Mouse (Mus musculus) forebrain, embryonic 14.5 days (tissue): ENCODE data around the gene Ppp2r3c. TPM values are rescaled to one million over a fixed set of nuclear protein-coding genes. Genes with fewer than 3 reads are reported as not detected.
"Not testable (repeated sequence)": the region's sequence is repeated elsewhere in the genome, so short reads cannot be mapped to it uniquely, and the experiment has no call there.

Experiments
- ATAC-seq: fragments of 200-750 bp; cut with Nextera tagmentation; 2 replicates; pipeline ENCODE4 v1.8.0; 2017; ENCODE audit warnings: mild to moderate bottlenecking, moderate library complexity
- DNase-seq: peaks from one replicate; pipeline ENCODE4 v3.0.0-alpha.2; 2015; ENCODE audit warnings: low spot score
- H3K27ac ChIP-seq: fragments of 300-500 bp; sonication (generic); 2 replicates; pipeline ENCODE4 v1.5.1; 2014; ENCODE audit warnings: low read depth, mild to moderate bottlenecking, control low read depth, low read length, moderate library complexity
- H3K27me3 ChIP-seq: fragments of 300-500 bp; sonication (generic); replicated peaks from 2 replicates; pipeline ENCODE4 v1.6.1; 2014; ENCODE audit warnings: low read length, control low read depth, mixed read lengths; ENCODE audit not compliant: control insufficient read depth, insufficient read depth
- H3K36me3 ChIP-seq: fragments of 300-500 bp; sonication (generic); 2 replicates; pipeline ENCODE4 v1.6.1; 2014; ENCODE audit warnings: low read length, control low read depth; ENCODE audit not compliant: control insufficient read depth, insufficient read depth
- H3K4me1 ChIP-seq: fragments of 300-500 bp; sonication (generic); 2 replicates; pipeline ENCODE4 v1.6.1; 2014; ENCODE audit warnings: antibody characterized with exemption, low read length, control low read depth; ENCODE audit not compliant: control insufficient read depth, insufficient read depth
- H3K4me2 ChIP-seq: fragments of 300-500 bp; sonication (generic); 2 replicates; pipeline ENCODE4 v1.6.1; 2014; ENCODE audit warnings: mild to moderate bottlenecking, control low read depth, low read length
- H3K4me3 ChIP-seq: fragments of 300-500 bp; sonication (generic); 2 replicates; pipeline ENCODE4 v1.5.1; 2014; ENCODE audit warnings: low read depth, low read length, control low read depth
- H3K9ac ChIP-seq: fragments of 300-500 bp; sonication (generic); 2 replicates; pipeline ENCODE4 v1.6.1; 2014; ENCODE audit warnings: mild to moderate bottlenecking, low read length, control low read depth, moderate library complexity
- H3K9me3 ChIP-seq: fragments of 300-500 bp; sonication (generic); replicated peaks from 2 replicates; pipeline ENCODE4 v1.6.1; 2016; ENCODE audit warnings: low read length, control low read depth, mixed read lengths; ENCODE audit not compliant: control insufficient read depth
- WGBS: fragments of 180-500 bp; shearing (Covaris S2); extraction: QIAGEN DNeasy Blood & Tissue Kit; methylation state at CpG from one replicate; pipeline ENCODE4 v1.1.7; 2014; 5-methylcytosine and 5-hydroxymethylcytosine counted together
- polyA plus RNA-seq: library from polyadenylated mRNA; unstranded; fragments of >200 nt; fragmentation: Nextera tagmentation; extraction: Ambion mirVana; gene quantifications from 2 replicates; pipeline ENCODE4 v1.2.1, GENCODE M21; 2014

Ppp2r3c gene
- polyA plus RNA-seq: 24.0 and 26.5 TPM in 2 replicates

DNA sequence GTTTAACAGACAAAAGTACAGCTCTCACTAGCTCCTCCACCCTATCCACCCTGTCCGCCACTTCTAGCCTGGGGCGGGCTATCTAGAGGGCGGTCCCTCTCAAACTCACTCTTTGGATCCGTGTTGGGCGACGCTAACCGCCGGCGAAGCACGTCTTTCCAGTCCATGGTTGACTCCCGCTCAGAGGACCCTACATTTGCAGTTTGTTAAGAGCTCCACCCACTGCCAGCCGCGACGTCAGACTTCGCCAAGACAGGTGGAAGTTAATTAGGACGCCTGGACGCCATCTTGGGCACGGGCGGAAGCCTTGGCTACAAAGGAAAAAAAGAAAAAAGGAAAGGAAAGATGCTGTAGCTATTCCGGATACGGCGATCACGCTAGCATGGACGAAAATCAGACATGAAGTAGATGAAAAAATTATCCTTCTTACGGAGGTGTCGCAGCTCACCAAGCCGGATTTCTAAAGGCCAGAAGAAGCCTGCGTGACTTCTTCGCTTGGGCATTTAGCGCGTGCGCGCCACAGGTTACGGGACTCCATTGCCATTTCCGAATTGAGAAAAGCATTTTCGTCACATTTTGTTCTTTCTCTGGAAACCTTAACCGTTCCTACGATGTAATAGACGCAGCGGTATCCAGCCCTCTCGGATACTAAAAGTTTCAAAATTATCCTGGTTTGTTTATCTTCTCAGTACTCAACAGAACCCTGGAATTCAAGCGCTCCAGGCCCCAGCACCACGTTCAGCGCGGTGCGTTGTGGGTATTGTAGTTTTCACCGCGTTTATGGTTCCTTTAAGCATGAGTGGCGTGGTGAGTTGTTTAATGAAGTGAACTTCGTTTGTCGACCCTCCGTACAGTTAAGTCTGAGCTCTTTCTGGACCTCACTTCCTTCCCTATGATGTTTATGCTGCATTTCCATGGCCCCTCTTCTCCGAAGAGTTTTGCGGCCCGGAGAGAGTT is at the start of gene Ppp2r3c:
Gene Ppp2r3c, minus strand, starts transcription at position 514 of the 957 bp plus-strand sequence.
- Histone ChIP-seq H3K27ac (peak within 1 kb of the TSS; percentile 87), H3K36me3 (peaks cover 14% of the 10 kb centered on the region), H3K4me1 (peaks cover 17% of the 10 kb centered on the region), H3K4me2 (peak within 1 kb of the TSS; percentile 74), H3K4me3 (peak within 1 kb of the TSS; percentile 69), H3K9ac (peak within 1 kb of the TSS; percentile 79), H3K9me3 (no peaks in the 10 kb centered on the region), H3K27me3 (no peaks in the 10 kb centered on the region)
- peak; percentile 98 for DNase-seq
- ATAC-seq: peak; percentile 96
- under 1% methylated on average over 55 of the region's 55 CpGs for WGBS

DNA sequence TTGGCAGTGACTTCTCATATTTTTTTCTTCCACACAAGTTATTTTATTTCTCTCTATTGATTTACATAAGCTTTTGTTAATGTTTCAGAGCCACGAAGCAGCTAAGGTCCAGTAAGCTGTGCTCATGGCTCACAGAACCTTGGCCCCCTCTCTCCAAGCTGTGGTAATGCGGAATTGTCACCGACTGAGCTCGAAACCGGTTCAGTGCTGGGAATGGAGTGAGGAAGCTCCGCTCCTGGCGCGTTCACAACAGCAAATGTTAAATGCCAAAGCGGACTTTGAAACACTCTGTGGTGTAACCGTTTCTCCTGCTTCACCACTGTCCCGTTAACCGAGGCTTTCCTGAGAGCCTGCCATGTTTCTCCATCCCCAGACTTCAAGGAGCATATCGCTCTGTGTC is 41.8 kb upstream of the Ppp2r3c start:
- Histone ChIP-seq H3K27me3 (no peaks in the 10 kb centered on the region), H3K9ac (no peak overlapping the region), H3K27ac (peak overlapping the region; percentile 52), H3K4me3 (no peak overlapping the region), H3K9me3 (no peaks in the 10 kb centered on the region), H3K4me2 (no peak overlapping the region), H3K36me3 (no peaks in the 10 kb centered on the region), H3K4me1 (no peaks in the 10 kb centered on the region)
- ATAC-seq (no peak), DNase-seq (peak; percentile 9)
- whole genome bisulfite sequencing: 83% methylated on average over 13 of the region's 13 CpGs

DNA sequence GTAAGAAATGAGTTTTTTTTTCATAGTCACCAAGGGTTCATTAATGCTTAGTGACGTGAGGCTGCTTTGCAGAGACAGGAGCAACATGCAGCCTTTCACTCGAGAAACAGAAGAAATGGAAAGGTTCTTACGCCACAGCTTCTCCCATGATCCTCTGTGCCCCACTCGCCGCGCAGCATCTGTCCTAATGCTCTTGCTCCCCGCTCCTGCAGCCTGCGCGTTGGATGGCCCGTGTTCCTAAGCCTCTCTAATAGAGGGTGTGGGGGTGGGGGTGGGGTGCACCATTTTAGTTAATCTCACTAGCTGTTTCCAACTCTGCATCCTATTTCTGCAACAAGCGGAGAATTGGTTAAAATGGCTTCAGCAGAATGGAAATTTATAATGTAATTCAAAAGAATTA is 41.2 kb upstream of the Ppp2r3c start:
- Histone ChIP-seq H3K27ac (no peak overlapping the region), H3K4me1 (no peaks in the 10 kb centered on the region), H3K4me2 (no peak overlapping the region), H3K36me3 (no peaks in the 10 kb centered on the region), H3K4me3 (no peak overlapping the region), H3K9me3 (no peaks in the 10 kb centered on the region), H3K9ac (no peak overlapping the region), H3K27me3 (no peaks in the 10 kb centered on the region)
- ATAC-seq (no peak), DNase-seq (peak; percentile 4)
- 73% methylated on average over 11 of the region's 11 CpGs for WGBS

DNA sequence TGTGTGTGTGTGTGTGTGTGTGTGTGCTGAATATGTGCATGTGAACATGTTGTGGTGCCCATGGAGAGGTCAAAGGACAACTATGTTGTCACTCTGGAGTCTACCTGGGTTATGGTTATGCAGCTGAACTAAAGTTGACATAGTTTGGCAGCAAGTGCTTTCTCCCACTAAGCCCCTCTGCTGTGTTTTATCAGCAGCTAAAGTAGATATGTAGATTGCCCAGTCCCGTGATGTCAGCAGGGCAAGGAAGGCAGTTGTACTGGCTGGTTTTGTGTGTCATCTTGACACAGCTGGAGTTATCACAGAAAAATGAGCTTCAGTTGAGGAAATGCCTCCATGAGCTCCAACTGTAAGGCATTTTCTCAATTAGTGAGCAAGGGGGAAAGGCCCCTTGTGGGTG is 40.2 kb upstream of the Ppp2r3c start:
- not testable (repeated sequence) for ATAC-seq, H3K9me3 ChIP-seq, H3K4me1 ChIP-seq, H3K4me3 ChIP-seq, H3K27ac ChIP-seq, H3K27me3 ChIP-seq, H3K4me2 ChIP-seq, H3K9ac ChIP-seq, DNase-seq, H3K36me3 ChIP-seq
- 82% methylated on average over 1 of the region's 1 CpGs for WGBS

DNA sequence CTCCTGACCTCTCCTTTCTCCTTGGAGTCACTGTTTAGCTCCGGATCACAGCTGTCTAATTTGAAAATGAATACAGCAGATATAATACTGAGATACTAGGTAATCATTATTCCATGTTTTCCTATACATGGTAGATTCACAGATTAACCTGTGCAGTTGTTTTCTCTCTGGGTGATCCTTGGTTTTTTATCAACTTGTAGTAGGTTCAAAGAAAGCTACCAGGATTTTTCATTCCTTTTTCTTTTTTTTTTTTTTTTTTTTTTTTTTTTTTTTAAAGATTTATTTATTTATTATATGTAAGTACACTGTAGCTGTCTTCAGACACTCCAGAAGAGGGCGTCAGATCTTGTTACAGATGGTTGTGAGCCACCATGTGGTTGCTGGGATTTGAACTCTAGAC is 35.7 kb upstream of the Ppp2r3c start:
- not testable (repeated sequence) for H3K9ac ChIP-seq

DNA sequence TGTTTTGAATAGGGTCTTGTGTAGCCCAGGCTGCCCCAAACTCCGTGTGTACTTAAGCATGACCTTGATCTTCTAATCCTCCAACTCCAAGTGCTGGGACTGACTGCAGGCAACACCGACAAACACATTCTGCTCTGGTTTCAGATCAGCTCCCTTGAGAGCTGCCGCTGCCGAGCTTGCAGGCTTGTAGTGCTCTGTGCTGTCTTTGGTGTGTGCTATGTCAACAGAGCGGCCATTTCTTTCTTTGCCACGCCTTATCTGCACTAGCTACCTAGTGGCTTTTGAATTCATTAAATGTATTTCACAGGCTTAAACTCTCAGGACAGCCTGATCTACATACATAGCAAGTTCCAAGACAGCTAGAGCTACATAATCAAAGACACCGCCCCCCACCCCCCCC is 30.9 kb upstream of the Ppp2r3c start:
- no peaks in the 10 kb centered on the region for H3K4me1 ChIP-seq
- 94% methylated on average over 7 of the region's 7 CpGs for WGBS
- DNase-seq (no peak), ATAC-seq (no peak)
- H3K27me3 ChIP-seq: no peaks in the 10 kb centered on the region
- no peak overlapping the region for H3K27ac ChIP-seq
- H3K4me2 ChIP-seq: no peak overlapping the region
- no peaks in the 10 kb centered on the region for H3K36me3 ChIP-seq
- H3K9ac ChIP-seq: no peak overlapping the region
- no peaks in the 10 kb centered on the region for H3K9me3 ChIP-seq
- H3K4me3 ChIP-seq: no peak overlapping the region

More for the DNA sequence above, 35.7 kb upstream of the Ppp2r3c start:
- H3K9me3 ChIP-seq, H3K4me1 ChIP-seq, H3K4me2 ChIP-seq, H3K27ac ChIP-seq, H3K4me3 ChIP-seq, H3K36me3 ChIP-seq, H3K27me3 ChIP-seq, ATAC-seq, DNase-seq: not testable (repeated sequence)
- WGBS: 100% methylated on average over 1 of the region's 2 CpGs

DNA sequence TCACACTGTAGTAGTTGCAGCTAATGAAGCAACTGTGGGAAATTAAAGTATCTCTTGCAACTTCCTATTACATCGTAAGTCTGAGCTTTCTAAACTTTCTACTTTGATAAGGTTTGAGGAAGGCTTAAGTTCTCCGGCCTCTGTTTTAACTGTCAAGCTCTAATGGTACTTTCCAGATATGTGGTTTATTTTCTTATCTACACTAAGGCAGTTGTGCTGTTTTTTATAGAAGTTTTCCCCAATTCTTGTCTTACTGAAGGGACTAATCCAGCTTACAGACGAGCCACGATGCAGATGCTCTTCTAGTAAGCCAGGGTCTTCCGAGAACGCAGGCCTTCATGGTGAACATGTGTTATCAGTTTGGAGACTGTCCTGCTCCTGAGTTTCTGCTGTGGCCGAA is 26.6 kb upstream of the Ppp2r3c start:
- no peak overlapping the region for H3K4me2 ChIP-seq
- no peaks in the 10 kb centered on the region for H3K4me1 ChIP-seq
- no peaks in the 10 kb centered on the region for H3K9me3 ChIP-seq
- whole genome bisulfite sequencing: 97% methylated on average over 7 of the region's 7 CpGs
- DNase-seq (no peak), ATAC-seq (no peak)
- H3K9ac ChIP-seq: no peak overlapping the region
- H3K4me3 ChIP-seq: no peak overlapping the region
- no peaks in the 10 kb centered on the region for H3K36me3 ChIP-seq
- H3K27me3 ChIP-seq: no peaks in the 10 kb centered on the region
- H3K27ac ChIP-seq: no peak overlapping the region

DNA sequence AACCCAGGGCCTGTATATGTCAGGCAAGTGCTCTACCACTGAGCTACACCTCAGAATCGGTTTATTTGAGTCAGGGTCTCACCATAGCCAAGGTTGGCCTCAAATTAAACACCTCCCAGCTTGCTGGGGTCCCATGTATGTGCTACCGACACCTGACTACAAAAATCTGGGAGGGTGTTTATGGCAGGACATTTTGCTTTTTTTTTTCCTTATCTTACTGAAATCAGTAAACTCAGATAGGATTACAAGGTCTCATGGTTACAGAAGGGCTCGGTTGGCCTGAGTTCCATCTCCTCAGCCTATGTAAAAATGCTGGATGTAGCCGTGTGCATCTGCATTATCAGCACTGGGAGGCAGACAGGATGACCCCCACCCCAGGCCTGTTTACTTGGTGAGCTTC is 26.0 kb upstream of the Ppp2r3c start:
- Histone ChIP-seq H3K4me2 (no peak overlapping the region), H3K36me3 (no peaks in the 10 kb centered on the region), H3K9me3 (no peaks in the 10 kb centered on the region), H3K4me3 (no peak overlapping the region), H3K27me3 (no peaks in the 10 kb centered on the region), H3K9ac (no peak overlapping the region), H3K4me1 (no peaks in the 10 kb centered on the region), H3K27ac (no peak overlapping the region)
- no peak for DNase-seq
- WGBS: 94% methylated on average over 4 of the region's 4 CpGs
- no peak for ATAC-seq

DNA sequence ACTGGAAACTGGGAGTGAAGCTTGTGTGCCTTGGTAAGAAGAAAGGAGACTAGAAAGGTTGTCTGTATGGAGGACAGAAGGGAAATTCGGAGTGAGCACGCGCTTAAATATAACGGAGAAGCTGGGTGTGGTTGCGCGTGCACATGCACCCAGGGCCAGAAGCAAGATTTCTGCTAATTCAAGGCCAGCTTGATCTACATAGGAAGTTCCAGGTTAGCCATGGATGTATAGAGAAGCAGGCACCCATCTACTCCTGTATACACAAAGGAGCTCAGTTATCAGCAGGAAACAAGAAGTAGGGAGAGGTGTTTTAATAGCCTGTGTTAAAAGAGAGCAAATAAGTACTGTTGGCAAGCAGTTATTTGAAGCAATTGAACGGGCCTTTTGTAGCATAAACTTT is 22.9 kb upstream of the Ppp2r3c start:
- no peak overlapping the region for H3K4me2 ChIP-seq
- no peaks in the 10 kb centered on the region for H3K36me3 ChIP-seq
- no peaks in the 10 kb centered on the region for H3K27me3 ChIP-seq
- no peaks in the 10 kb centered on the region for H3K4me1 ChIP-seq
- ATAC-seq (no peak), DNase-seq (no peak)
- no peak overlapping the region for H3K4me3 ChIP-seq
- no peak overlapping the region for H3K9ac ChIP-seq
- 93% methylated on average over 7 of the region's 7 CpGs for WGBS
- H3K27ac ChIP-seq: no peak overlapping the region
- H3K9me3 ChIP-seq: no peaks in the 10 kb centered on the region
